Mouse (Mus musculus) testis, adult 2 months (tissue): Measurements from ENCODE around the gene Fignl2.

Experiments used
- CTCF ChIP-seq: fragments of 200-500 bp; IDR thresholded peaks from 2 replicates; pipeline ENCODE4 v1.5.1; 2012; ENCODE audit warnings: low read depth, mild to moderate bottlenecking, inconsistent platforms, low read length, moderate library complexity; ENCODE audit not compliant: control insufficient read depth, insufficient read depth, insufficient replicate concordance
- POLR2A ChIP-seq: fragments of 200-500 bp; IDR thresholded peaks from 2 replicates; pipeline ENCODE4 v1.6.1; 2012; ENCODE audit warnings: low read depth, mild to moderate bottlenecking, inconsistent platforms, low read length, moderate library complexity; ENCODE audit not compliant: control insufficient read depth

DNA sequence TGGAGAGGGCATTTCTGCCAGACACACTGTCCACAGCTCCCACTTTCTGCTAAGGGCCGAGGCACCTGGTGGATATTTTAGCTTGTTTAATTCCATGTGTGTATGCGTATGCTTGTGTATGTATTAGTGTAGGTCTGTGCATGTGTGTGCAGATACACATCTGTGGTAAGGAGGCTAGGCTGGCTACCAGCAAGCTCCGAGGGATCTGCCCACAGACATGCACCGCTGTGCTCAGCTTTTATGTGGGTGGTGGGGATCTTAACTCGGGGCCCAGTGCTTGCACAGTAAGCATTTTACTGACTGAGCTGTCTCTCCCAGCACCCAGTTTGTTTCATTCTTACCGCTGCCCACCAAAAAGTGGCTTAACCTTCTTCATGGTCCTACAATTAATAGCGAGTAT is 71.1 kb downstream of the Fignl2 start:
- TF ChIP-seq POLR2A (no peak), CTCF (no peak)
